Mouse (Mus musculus) limb, embryonic 11.5 days (tissue): ENCODE results near the gene Kpna3. TPM values are rescaled to one million over a fixed set of nuclear protein-coding genes. Genes with fewer than 3 reads are reported as not detected.

Experiments
- ATAC-seq: fragments of 200-750 bp; cut with Nextera tagmentation; 2 replicates; pipeline ENCODE4 v1.8.0; 2017; ENCODE audit warnings: low read depth; ENCODE audit not compliant: insufficient number of reproducible peaks, low FRiP score, low TSS enrichment
- DNase-seq: peaks from one replicate; pipeline ENCODE4 v3.0.0-alpha.2; 2015; ENCODE audit warnings: low spot score
- H3K27ac ChIP-seq: fragments of 300-500 bp; sonication (generic); replicated peaks from 2 replicates; pipeline ENCODE4 v1.5.1; 2014; ENCODE audit warnings: low read depth, mild to moderate bottlenecking, low read length
- H3K27me3 ChIP-seq: fragments of 300-500 bp; sonication (generic); 2 replicates; pipeline ENCODE4 v1.6.1; 2014; ENCODE audit warnings: mild to moderate bottlenecking, low read length, mixed read lengths; ENCODE audit not compliant: control insufficient read depth, insufficient read depth
- H3K36me3 ChIP-seq: fragments of 300-500 bp; sonication (generic); 2 replicates; pipeline ENCODE4 v1.6.1; 2014; ENCODE audit warnings: mild to moderate bottlenecking, low read length, moderate library complexity, mixed read lengths; ENCODE audit not compliant: control insufficient read depth, insufficient read depth
- H3K4me1 ChIP-seq: fragments of 300-500 bp; sonication (generic); 2 replicates; pipeline ENCODE4 v1.6.1; 2014; ENCODE audit warnings: low read length, mixed read lengths; ENCODE audit not compliant: control insufficient read depth, insufficient read depth
- H3K4me2 ChIP-seq: fragments of 300-500 bp; sonication (generic); 2 replicates; pipeline ENCODE4 v1.6.1; 2014; ENCODE audit warnings: low read depth, mild to moderate bottlenecking, moderate library complexity; ENCODE audit not compliant: severe bottlenecking
- H3K4me3 ChIP-seq: fragments of 300-500 bp; sonication (generic); 2 replicates; pipeline ENCODE4 v1.5.1; 2014; ENCODE audit warnings: low read depth, low read length
- H3K9ac ChIP-seq: fragments of 300-500 bp; sonication (generic); 2 replicates; pipeline ENCODE4 v1.6.1; 2014; ENCODE audit warnings: mild to moderate bottlenecking, low read length
- H3K9me3 ChIP-seq: fragments of 300-500 bp; sonication (generic); 2 replicates; pipeline ENCODE4 v1.6.1; 2016; ENCODE audit warnings: low read length; ENCODE audit not compliant: control insufficient read depth
- WGBS: fragments of 180-500 bp; shearing (Covaris S2); extraction: QIAGEN DNeasy Blood & Tissue Kit; methylation state at CpG from one replicate; pipeline ENCODE4 v1.1.7; 2014; 5-methylcytosine and 5-hydroxymethylcytosine counted together
- polyA plus RNA-seq: library from polyadenylated mRNA; unstranded; fragments of >200 nt; fragmentation: Nextera tagmentation; extraction: Ambion mirVana; gene quantifications from 2 replicates; pipeline ENCODE4 v1.2.1, GENCODE M21; 2014

The Kpna3 gene
- polyA plus RNA-seq, result 86.0 and 88.6 TPM in 2 replicates

DNA sequence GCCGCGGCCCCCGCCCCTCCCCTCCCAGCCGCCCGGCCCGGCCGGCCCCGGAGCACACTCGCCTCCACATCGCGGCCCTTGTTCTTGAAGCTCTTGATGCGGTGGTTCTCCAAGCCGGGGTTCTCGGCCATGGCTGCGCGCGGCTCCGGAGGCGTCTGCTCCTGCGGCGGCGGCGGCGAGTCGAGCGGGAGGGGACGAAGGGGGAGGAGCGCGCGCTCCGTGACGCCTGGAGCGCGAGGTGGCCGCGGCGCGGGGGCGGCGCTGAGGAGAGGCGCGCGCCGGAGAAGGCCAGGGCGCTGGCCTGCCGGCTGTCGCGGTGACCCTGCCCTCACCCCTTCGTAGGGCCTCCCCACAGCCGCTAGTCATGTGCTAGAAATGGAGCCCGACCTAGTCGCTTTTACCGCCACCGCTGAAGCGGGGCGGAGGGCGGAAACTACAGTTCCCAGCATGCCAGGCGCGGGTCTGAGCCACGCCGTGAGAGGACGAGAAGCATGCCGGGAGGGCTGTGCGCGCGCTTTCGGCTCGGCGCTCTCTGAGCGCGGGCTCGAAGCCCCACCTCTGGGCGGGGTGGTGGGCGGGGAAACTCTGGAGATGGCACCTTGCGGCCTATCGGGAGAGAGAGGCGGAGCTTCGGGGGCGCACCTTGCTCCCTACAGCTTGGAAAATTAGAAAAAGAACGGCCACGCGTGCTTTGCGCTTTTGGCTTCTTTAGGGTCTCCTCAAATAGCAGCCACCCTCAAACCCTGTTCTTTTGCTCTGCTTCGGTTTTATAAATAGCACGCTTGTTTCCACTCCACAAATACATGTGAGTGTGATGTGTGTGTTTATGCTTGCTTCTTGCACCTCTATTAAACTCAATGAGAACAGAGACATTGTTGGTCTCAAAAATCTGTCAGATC is at the start of gene Kpna3:
TSS of gene Kpna3 (minus strand) at position 214 of the 899 bp plus-strand sequence.
- Histone ChIP-seq H3K9ac (peak within 1 kb of the TSS; percentile 91), H3K9me3 (no peaks in the 10 kb centered on the region), H3K27me3 (no peaks in the 10 kb centered on the region), H3K27ac (peak within 1 kb of the TSS; percentile 95), H3K4me3 (peak within 1 kb of the TSS; percentile 70), H3K4me1 (no peaks in the 10 kb centered on the region), H3K4me2 (peak within 1 kb of the TSS; percentile 46), H3K36me3 (no peaks in the 10 kb centered on the region)
- peak; percentile 97 for ATAC-seq
- peak; percentile 99 for DNase-seq
- under 1% methylated on average over 79 of the region's 85 CpGs for WGBS

DNA sequence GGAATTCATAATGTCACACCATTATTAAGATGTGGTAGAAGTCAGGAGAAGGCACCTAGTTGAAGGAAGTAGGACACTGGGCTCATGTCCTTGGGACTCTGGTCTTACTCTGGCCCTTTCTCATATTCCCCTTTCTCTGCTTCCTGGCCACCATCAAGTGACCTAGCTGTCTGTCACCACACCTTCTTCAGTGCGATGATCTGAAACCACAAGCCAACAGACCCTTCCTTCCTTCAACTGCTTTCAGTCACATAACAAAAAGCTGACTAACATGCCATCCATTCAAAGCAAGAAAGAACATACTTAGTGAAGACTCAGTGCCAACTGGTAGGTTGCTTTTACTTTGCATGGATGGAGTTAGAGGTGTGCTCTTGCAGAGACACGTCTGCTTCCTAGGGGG is 20.7 kb upstream of the Kpna3 start:
- Histone ChIP-seq H3K9ac (no peak overlapping the region), H3K4me1 (no peaks in the 10 kb centered on the region)
- WGBS, result 75% methylated on average over 2 of the region's 2 CpGs

DNA sequence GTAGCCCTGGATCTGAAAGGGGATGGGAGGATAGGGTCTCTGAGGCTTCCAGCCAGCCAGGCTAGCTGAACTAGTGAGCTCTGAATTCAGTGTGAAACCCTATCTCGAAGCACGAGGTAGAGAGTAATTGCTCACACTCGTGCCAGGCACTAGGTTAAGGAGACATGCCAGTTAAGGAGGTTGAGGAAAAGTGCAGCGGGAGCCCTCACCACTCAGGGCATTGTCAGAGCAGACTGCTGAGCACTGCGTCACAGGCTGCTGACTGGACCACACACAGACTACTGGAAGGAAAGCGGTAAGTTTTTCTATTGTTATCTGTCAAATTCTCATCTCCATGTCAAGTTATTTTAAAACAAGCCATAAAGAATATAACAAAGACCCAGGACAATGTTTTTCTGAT is 17.8 kb upstream of the Kpna3 start:
- Histone ChIP-seq H3K36me3 (no peaks in the 10 kb centered on the region), H3K4me1 (no peaks in the 10 kb centered on the region), H3K9ac (no peak overlapping the region), H3K4me3 (no peak overlapping the region), H3K4me2 (no peak overlapping the region), H3K27me3 (no peaks in the 10 kb centered on the region), H3K9me3 (no peaks in the 10 kb centered on the region), H3K27ac (no peak overlapping the region)
- ATAC-seq (no peak), DNase-seq (no peak)
- 61% methylated on average over 6 of the region's 6 CpGs for WGBS

More for the DNA sequence above, 20.7 kb upstream of the Kpna3 start:
- Histone ChIP-seq H3K4me3 (no peak overlapping the region), H3K27ac (no peak overlapping the region), H3K9me3 (no peaks in the 10 kb centered on the region), H3K36me3 (no peaks in the 10 kb centered on the region), H3K27me3 (no peaks in the 10 kb centered on the region), H3K4me2 (no peak overlapping the region)
- DNase-seq, result no peak
- no peak for ATAC-seq

DNA sequence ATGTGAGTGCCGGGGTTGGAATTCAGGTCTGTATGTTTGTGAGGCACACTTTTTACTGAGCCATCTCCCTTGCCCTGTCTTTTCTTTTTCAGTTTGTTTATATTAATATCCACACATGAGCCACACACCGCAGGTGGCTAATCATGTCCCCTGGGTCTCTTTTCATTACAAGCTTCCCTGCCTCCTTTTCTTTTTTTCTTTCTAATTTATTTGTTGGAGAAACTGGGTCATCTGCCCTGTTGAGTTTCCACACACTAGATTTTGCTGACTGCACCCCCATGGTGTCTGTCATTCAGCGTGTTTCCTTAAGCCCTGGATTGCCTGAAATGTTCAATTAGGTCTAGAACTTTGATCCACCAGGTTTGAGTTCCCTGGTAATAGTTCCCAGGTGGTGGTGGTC is 15.9 kb upstream of the Kpna3 start:
- H3K9me3 ChIP-seq, result no peaks in the 10 kb centered on the region
- H3K4me1 ChIP-seq, result no peaks in the 10 kb centered on the region
- no peak overlapping the region for H3K4me3 ChIP-seq
- no peaks in the 10 kb centered on the region for H3K36me3 ChIP-seq
- ATAC-seq (no peak), DNase-seq (no peak)
- no peak overlapping the region for H3K4me2 ChIP-seq
- WGBS, result 67% methylated on average over 3 of the region's 3 CpGs
- no peaks in the 10 kb centered on the region for H3K27me3 ChIP-seq
- H3K9ac ChIP-seq, result no peak overlapping the region
- no peak overlapping the region for H3K27ac ChIP-seq

DNA sequence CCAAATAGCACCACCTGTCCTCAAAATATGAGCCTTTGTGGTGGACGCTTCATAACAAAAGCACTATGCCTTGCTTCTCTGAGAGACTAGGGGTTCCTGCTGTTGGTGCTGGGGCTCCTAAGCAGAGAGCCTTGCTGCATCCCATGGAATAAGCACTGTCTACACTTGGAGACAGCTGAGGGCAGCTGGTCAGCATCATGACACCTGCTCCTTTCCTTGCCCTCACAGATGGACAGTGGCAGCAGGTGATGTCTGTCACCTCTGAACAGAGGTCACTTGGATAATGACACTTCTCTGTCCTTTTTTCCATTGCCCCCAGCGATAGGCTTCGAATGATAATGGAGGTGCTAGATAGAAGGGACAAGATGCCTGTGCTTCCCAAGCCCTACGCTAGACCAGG is 13.4 kb upstream of the Kpna3 start:
- no peak overlapping the region for H3K9ac ChIP-seq
- DNase-seq (no peak), ATAC-seq (no peak)
- no peak overlapping the region for H3K4me2 ChIP-seq
- 82% methylated on average over 4 of the region's 4 CpGs for WGBS
- H3K4me3 ChIP-seq, result no peak overlapping the region
- no peak overlapping the region for H3K27ac ChIP-seq
- no peaks in the 10 kb centered on the region for H3K36me3 ChIP-seq
- no peaks in the 10 kb centered on the region for H3K27me3 ChIP-seq
- H3K9me3 ChIP-seq, result no peaks in the 10 kb centered on the region
- no peaks in the 10 kb centered on the region for H3K4me1 ChIP-seq

DNA sequence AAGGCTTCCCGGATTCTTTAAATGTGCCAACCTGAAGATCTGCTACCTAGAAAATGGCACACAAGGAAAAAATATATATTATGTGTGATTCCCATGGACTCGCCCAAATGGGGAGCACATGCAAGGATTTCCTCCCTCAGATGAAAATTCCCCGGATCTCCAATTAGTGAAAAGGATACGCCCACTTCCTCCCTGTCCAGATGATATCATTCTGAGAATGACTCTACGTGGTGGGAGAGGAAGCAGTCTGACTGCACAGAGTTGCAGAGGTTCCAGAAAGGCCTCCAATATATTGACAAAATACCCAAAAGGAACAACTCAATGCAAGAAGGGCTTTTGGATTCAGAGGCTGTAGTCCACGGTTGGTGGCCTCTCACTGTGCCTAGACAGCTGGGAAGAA is 12.8 kb upstream of the Kpna3 start:
- H3K36me3 ChIP-seq, result no peaks in the 10 kb centered on the region
- no peaks in the 10 kb centered on the region for H3K27me3 ChIP-seq
- H3K4me3 ChIP-seq, result no peak overlapping the region
- DNase-seq (no peak), ATAC-seq (no peak)
- H3K27ac ChIP-seq, result no peak overlapping the region
- H3K4me1 ChIP-seq, result no peaks in the 10 kb centered on the region
- no peaks in the 10 kb centered on the region for H3K9me3 ChIP-seq
- WGBS, result 56% methylated on average over 6 of the region's 6 CpGs
- H3K9ac ChIP-seq, result no peak overlapping the region
- H3K4me2 ChIP-seq, result no peak overlapping the region

DNA sequence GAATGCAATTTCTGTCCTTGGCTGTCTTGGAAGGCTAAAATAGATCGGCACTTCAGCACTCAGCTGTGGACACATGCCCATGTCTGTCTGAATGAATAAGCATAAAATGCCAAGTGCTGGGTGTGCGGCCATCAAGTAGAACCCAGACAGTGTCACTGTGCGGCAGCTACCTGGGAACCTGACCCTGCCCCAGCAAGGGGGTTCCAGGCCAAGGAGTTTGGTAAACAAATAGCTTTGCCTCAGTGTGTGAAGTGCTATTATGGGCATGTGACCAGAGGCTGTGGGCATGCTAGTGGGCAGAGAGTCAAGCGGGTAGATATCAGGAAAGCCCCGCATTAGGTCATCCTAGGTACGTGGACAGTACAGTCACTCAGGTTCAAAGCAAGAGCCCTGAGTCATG is 8.1 kb upstream of the Kpna3 start:
- Histone ChIP-seq H3K4me3 (no peak overlapping the region), H3K9ac (no peak overlapping the region), H3K4me2 (no peak overlapping the region), H3K27ac (no peak overlapping the region), H3K36me3 (no peaks in the 10 kb centered on the region), H3K4me1 (no peaks in the 10 kb centered on the region), H3K27me3 (no peaks in the 10 kb centered on the region), H3K9me3 (no peaks in the 10 kb centered on the region)
- DNase-seq (no peak), ATAC-seq (no peak)
- WGBS, result 87% methylated on average over 6 of the region's 6 CpGs

DNA sequence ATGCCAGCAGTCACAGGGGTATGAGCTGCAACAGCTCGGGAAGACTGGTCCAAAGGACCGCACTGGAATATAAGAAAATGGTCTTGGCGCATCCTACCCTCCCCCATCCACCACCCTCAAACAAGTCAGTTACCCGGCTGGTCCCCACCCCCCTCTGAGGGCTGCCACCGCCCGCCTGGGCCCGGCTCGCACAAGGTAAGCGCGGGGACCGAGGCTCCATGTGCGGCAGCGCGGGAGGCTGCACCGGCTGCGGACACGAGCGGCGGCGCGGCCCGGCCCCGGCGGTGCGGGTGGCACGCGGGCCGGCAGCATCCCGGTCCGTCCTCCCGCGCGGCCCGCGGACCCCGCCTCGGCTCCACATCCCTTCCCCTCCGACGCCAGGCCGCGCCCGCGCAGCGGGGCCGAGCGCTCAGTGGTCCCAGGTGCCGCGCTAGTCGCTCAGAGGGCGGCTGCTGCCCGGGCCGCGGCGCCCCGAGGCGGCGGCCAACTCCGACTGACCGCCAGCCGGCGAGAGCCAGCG is 473 bp downstream of the Kpna3 start:
- Histone ChIP-seq H3K4me2 (peak overlapping the region; percentile 46), H3K27me3 (no peaks in the 10 kb centered on the region), H3K36me3 (no peaks in the 10 kb centered on the region), H3K4me3 (peak overlapping the region; percentile 70), H3K9me3 (no peaks in the 10 kb centered on the region), H3K4me1 (no peaks in the 10 kb centered on the region), H3K9ac (peak overlapping the region; percentile 91), H3K27ac (peak overlapping the region; percentile 95)
- peak; percentile 71 for ATAC-seq
- peak; percentile 72 for DNase-seq
- 0% methylated on average over 32 of the region's 62 CpGs for WGBS
